Mouse (Mus musculus) MEL (cell line): ENCODE results near the gene Zcchc9. TPM values are rescaled to one million over a fixed set of nuclear protein-coding genes. Genes with fewer than 3 reads are reported as not detected.

Source experiments
- DNase-seq: peaks from one replicate; pipeline ENCODE4 v3.0.0; 2011; ENCODE audit warnings: low read depth, low spot score
- H3K27ac ChIP-seq: 2 replicates; pipeline ENCODE4 v1.5.1; 2012; ENCODE audit warnings: low read depth, mild to moderate bottlenecking, control low read depth, low read length, moderate library complexity; ENCODE audit not compliant: control insufficient read depth
- H3K27me3 ChIP-seq, 2 experiments: fragments of 150-350 bp in 1 of 2; sonication (generic) in 1 of 2; 2 replicates each; pipeline ENCODE4 v1.6.1; 2012; ENCODE audit warnings: low read length in 2 of 2, mild to moderate bottlenecking in 2 of 2, improper control_type of control experiment in 1 of 2, moderate library complexity in 1 of 2; ENCODE audit not compliant: insufficient read depth in 2 of 2, control insufficient read depth in 1 of 2
- H3K36me3 ChIP-seq, 2 experiments: 2 replicates each; pipeline ENCODE4 v1.6.1; 2012 to 2014; ENCODE audit warnings: low read length in 2 of 2, improper control_type of control experiment in 1 of 2, inconsistent platforms in 1 of 2, mild to moderate bottlenecking in 1 of 2; ENCODE audit not compliant: insufficient read depth in 2 of 2, control insufficient read depth in 1 of 2
- H3K4me1 ChIP-seq, 2 experiments: fragments of 150-350 bp in 1 of 2; sonication (generic) in 1 of 2; 2 replicates each; pipeline ENCODE4 v1.6.1; 2012; ENCODE audit warnings: low read length in 2 of 2, improper control_type of control experiment in 1 of 2, mild to moderate bottlenecking in 1 of 2; ENCODE audit not compliant: insufficient read depth in 2 of 2, control insufficient read depth in 1 of 2
- H3K4me3 ChIP-seq, 2 experiments: fragments of 150-350 bp in 1 of 2; sonication (generic) in 1 of 2; 2 replicates each; pipeline ENCODE4 v1.5.1; 2012; ENCODE audit warnings: low read depth in 2 of 2, low read length in 2 of 2, mild to moderate bottlenecking in 2 of 2, moderate library complexity in 2 of 2, control low read depth in 1 of 2, improper control_type of control experiment in 1 of 2; ENCODE audit not compliant: control insufficient read depth in 1 of 2, insufficient read depth in 1 of 2
- H3K79me2 ChIP-seq: 2 replicates; pipeline ENCODE4 v1.6.1; 2012; ENCODE audit warnings: mild to moderate bottlenecking, low read length, moderate library complexity; ENCODE audit not compliant: control insufficient read depth, poor library complexity, insufficient read depth
- H3K9ac ChIP-seq: 2 replicates; pipeline ENCODE4 v1.6.1; 2012; ENCODE audit warnings: low read depth, mild to moderate bottlenecking, control low read depth, low read length, moderate library complexity; ENCODE audit not compliant: control insufficient read depth, poor library complexity, severe bottlenecking
- H3K9me3 ChIP-seq: fragments of 150-350 bp; sonication (generic); replicated peaks from 2 replicates; pipeline ENCODE4 v1.6.1; 2012; ENCODE audit warnings: mild to moderate bottlenecking, low read length, improper control_type of control experiment, moderate library complexity; ENCODE audit not compliant: insufficient read depth
- CHD1 ChIP-seq: IDR thresholded peaks from 2 replicates; pipeline ENCODE4 v1.6.1; 2012; ENCODE audit warnings: low read depth, mild to moderate bottlenecking, inconsistent platforms, low read length, improper control_type of control experiment
- CTCF ChIP-seq, 3 experiments: IDR thresholded peaks in 2 of 3; conservative IDR thresholded peaks in 1 of 3; 2 replicates each; pipeline ENCODE4 v1.5.1; 2011 to 2012; ENCODE audit warnings: low read length in 3 of 3, low read depth in 2 of 3, mild to moderate bottlenecking in 2 of 3, improper control_type of control experiment in 1 of 3, inconsistent platforms in 1 of 3, mixed read lengths in 1 of 3, moderate library complexity in 1 of 3; ENCODE audit not compliant: control insufficient read depth in 1 of 3, insufficient read depth in 1 of 3, poor library complexity in 1 of 3, severe bottlenecking in 1 of 3
- E2F4 ChIP-seq: IDR thresholded peaks from 2 replicates; pipeline ENCODE4 v1.6.1; 2011; ENCODE audit warnings: low read depth, low read length, improper control_type of control experiment, borderline replicate concordance
- EP300 ChIP-seq, 2 experiments: IDR thresholded peaks; 2 replicates each; pipeline ENCODE4 v1.6.1; 2011; ENCODE audit warnings: improper control_type of control experiment in 2 of 2, low read length in 2 of 2, low read depth in 1 of 2, mild to moderate bottlenecking in 1 of 2
- ETS1 ChIP-seq: IDR thresholded peaks from 2 replicates; pipeline ENCODE4 v1.6.1; 2012; ENCODE audit warnings: low read depth, mild to moderate bottlenecking, inconsistent platforms, low read length, improper control_type of control experiment, moderate library complexity
- GABPA ChIP-seq: IDR thresholded peaks from 2 replicates; pipeline ENCODE4 v1.6.1; 2012; ENCODE audit warnings: low read depth, mild to moderate bottlenecking, inconsistent platforms, low read length, improper control_type of control experiment, moderate library complexity
- GATA1 ChIP-seq: IDR thresholded peaks from 2 replicates; pipeline ENCODE4 v1.6.1; 2011; ENCODE audit warnings: low read depth, low read length, improper control_type of control experiment
- HCFC1 ChIP-seq: IDR thresholded peaks from 2 replicates; pipeline ENCODE4 v1.6.1; 2012; ENCODE audit warnings: low read depth, mild to moderate bottlenecking, inconsistent platforms, low read length, improper control_type of control experiment, moderate library complexity
- JUND ChIP-seq: IDR thresholded peaks from 2 replicates; pipeline ENCODE4 v1.6.1; 2011; ENCODE audit warnings: low read depth, mild to moderate bottlenecking, improper control_type of control experiment, low read length
- MAX ChIP-seq: IDR thresholded peaks from 2 replicates; pipeline ENCODE4 v1.6.1; 2011; ENCODE audit warnings: low read length, improper control_type of control experiment
- MAZ ChIP-seq: IDR thresholded peaks from 2 replicates; pipeline ENCODE4 v1.6.1; 2012; ENCODE audit warnings: low read depth, mild to moderate bottlenecking, inconsistent platforms, low read length, improper control_type of control experiment
- MYB ChIP-seq: IDR thresholded peaks from 2 replicates; pipeline ENCODE4 v1.6.1; 2011; ENCODE audit warnings: mild to moderate bottlenecking, low read depth, low read length, improper control_type of control experiment
- NRF1 ChIP-seq: IDR thresholded peaks from 2 replicates; pipeline ENCODE4 v1.6.1; 2014; ENCODE audit warnings: low read depth, mild to moderate bottlenecking, inconsistent platforms, low read length, improper control_type of control experiment, moderate library complexity; ENCODE audit not compliant: poor library complexity, insufficient read depth, severe bottlenecking
- POLR2AphosphoS5 ChIP-seq: IDR thresholded peaks from 2 replicates; pipeline ENCODE4 v1.6.1; 2012; ENCODE audit warnings: low read depth, borderline replicate concordance, mild to moderate bottlenecking, inconsistent platforms, low read length, moderate library complexity, mixed read lengths
- RCOR1 ChIP-seq: IDR thresholded peaks from 2 replicates; pipeline ENCODE4 v1.6.1; 2012; ENCODE audit warnings: low read depth, mild to moderate bottlenecking, inconsistent platforms, low read length, improper control_type of control experiment
- SIN3A ChIP-seq: IDR thresholded peaks from 2 replicates; pipeline ENCODE4 v1.6.1; 2012; ENCODE audit warnings: low read length, improper control_type of control experiment, inconsistent platforms
- TBP ChIP-seq: IDR thresholded peaks from 2 replicates; pipeline ENCODE4 v1.8.0; 2011; ENCODE audit warnings: low read depth, low read length, improper control_type of control experiment
- TCF12 ChIP-seq: IDR thresholded peaks from 2 replicates; pipeline ENCODE4 v1.6.1; 2014; ENCODE audit warnings: low read depth, mild to moderate bottlenecking, inconsistent platforms, low read length, improper control_type of control experiment, moderate library complexity
- UBTF ChIP-seq: IDR thresholded peaks from 2 replicates; pipeline ENCODE4 v1.6.1; 2012; ENCODE audit warnings: low read depth, mild to moderate bottlenecking, inconsistent platforms, low read length, improper control_type of control experiment, moderate library complexity, borderline replicate concordance; ENCODE audit not compliant: insufficient read depth
- USF1 ChIP-seq: IDR thresholded peaks from 2 replicates; pipeline ENCODE4 v1.6.1; 2014; ENCODE audit warnings: low read depth, mild to moderate bottlenecking, inconsistent platforms, low read length, improper control_type of control experiment, moderate library complexity
- ZC3H11A ChIP-seq: IDR thresholded peaks from 2 replicates; pipeline ENCODE4 v1.6.1; 2012; ENCODE audit warnings: low read depth, mild to moderate bottlenecking, inconsistent platforms, low read length, improper control_type of control experiment
- ZMIZ1 ChIP-seq: IDR thresholded peaks from 2 replicates; pipeline ENCODE4 v1.6.1; 2012; ENCODE audit warnings: low read depth, mild to moderate bottlenecking, inconsistent platforms, low read length, improper control_type of control experiment, moderate library complexity
- ZNF384 ChIP-seq: IDR thresholded peaks from 2 replicates; pipeline ENCODE4 v1.6.1; 2012; ENCODE audit warnings: low read depth, mild to moderate bottlenecking, inconsistent platforms, low read length, improper control_type of control experiment
- polyA plus RNA-seq, 2 experiments: library from polyadenylated mRNA; stranded (reverse) in 1 of 2; unstranded in 1 of 2; fragments of >175 nt in 1 of 2; fragments of >200 nt in 1 of 2; gene quantifications; 2 replicates each; pipeline versions ENCODE4 v1.2.1 to v1.2.4; 2012; ENCODE audit warnings: low replicate concordance in 2 of 2, low read depth in 1 of 2; ENCODE audit not compliant: insufficient read length in 2 of 2, insufficient read depth in 1 of 2, missing spikeins in 1 of 2
- total RNA-seq: library from RNA; depleted of rRNA; stranded (reverse); fragments of 300-350 nt; gene quantifications from 2 replicates; pipeline ENCODE4 v1.2.3, GENCODE M21; 2012

Zcchc9 gene
- total and polyA plus RNA-seq, 3 experiments = 27.5 to 191 (median 37.3) TPM

DNA sequence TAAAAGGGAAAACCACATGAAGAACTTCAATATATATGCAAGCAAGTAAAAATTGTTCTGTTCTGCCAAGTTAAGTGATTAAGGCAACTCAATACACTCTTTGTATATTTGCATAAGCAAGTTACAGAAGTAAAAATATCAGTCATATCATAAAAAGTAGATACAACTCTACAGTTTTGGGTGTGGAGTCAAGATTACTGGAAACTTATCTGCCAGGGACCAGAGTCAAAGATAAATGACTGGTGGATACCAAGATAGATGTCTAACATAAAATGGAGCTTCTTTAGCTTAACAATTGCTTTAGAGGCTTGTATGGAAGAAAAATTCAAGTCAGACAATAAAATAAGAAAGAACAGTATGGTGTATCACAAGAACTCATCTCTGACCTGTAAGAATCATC is 52.7 kb downstream of the Zcchc9 start:
- H3K9me3 ChIP-seq = no peaks in the 10 kb centered on the region
- no peak overlapping the region for H3K9ac ChIP-seq

GRCm38 (mm10) chr13:91753724-91754123 is 53.8 kb downstream of the Zcchc9 start:
- Histone ChIP-seq H3K27ac (no peak overlapping the region), H3K4me1 (peaks cover 4 to 16% of the 10 kb centered on the region in 2 experiments; a peak in 3 of 4 replicates), H3K36me3 (peaks cover 0 to 14% of the 10 kb centered on the region in 2 experiments; a peak in 2 of 4 replicates), H3K9me3 (no peaks in the 10 kb centered on the region), H3K27me3 (no peaks in the 10 kb centered on the region), H3K4me3 (no peak overlapping the region), H3K9ac (no peak overlapping the region), H3K79me2 (no peaks in the 10 kb centered on the region)
- no peak for DNase-seq
- TF ChIP-seq NRF1 = no peak
- no peak for TF ChIP-seq POLR2AphosphoS5
- TF ChIP-seq SIN3A = no peak
- TF ChIP-seq ZNF384 = no peak
- no peak for TF ChIP-seq USF1
- TF ChIP-seq MAZ = no peak
- no peak for TF ChIP-seq UBTF
- TF ChIP-seq TBP = no peak
- TF ChIP-seq CHD1 = no peak
- TF ChIP-seq GABPA = no peak
- no peak for TF ChIP-seq EP300 (IDR thresholded peaks at IDR 0.05; ENCODE audit: low read depth in 1 of 2, low read length in 2 of 2)
- TF ChIP-seq MYB = no peak
- TF ChIP-seq TCF12 = no peak
- no peak for TF ChIP-seq HCFC1
- no peak for TF ChIP-seq ZC3H11A
- no peak for TF ChIP-seq CTCF (IDR thresholded peaks at IDR 0.05 in 2 of 3, conservative IDR thresholded peaks at IDR 0.05 in 1 of 3; ENCODE audit: control insufficient read depth in 1 of 3, insufficient read depth in 1 of 3, low read depth in 2 of 3, low read length in 3 of 3, poor library complexity in 1 of 3, severe bottlenecking in 1 of 3)
- no peak for TF ChIP-seq MAX
- TF ChIP-seq ZMIZ1 = no peak

More for the DNA sequence above, 52.7 kb downstream of the Zcchc9 start:
- TF ChIP-seq NRF1 (no peak), TBP (no peak), RCOR1 (no peak), ETS1 (peak; percentile 60), TCF12 (peak; percentile 82), JUND (no peak), GATA1 (peak; percentile 72), E2F4 (no peak), EP300 (IDR thresholded peaks at IDR 0.05; ENCODE audit: low read depth in 1 of 2, low read length in 2 of 2) (peak; percentile 73 to 80)
- H3K27me3 ChIP-seq = no peaks in the 10 kb centered on the region
- H3K36me3 ChIP-seq = peaks cover 0 to 14% of the 10 kb centered on the region in 2 experiments; a peak in 2 of 4 replicates
- DNase-seq = no peak
- H3K27ac ChIP-seq = no peak overlapping the region
- no peaks in the 10 kb centered on the region for H3K79me2 ChIP-seq
- peaks cover 4 to 16% of the 10 kb centered on the region in 2 experiments; a peak in 3 of 4 replicates for H3K4me1 ChIP-seq
- H3K4me3 ChIP-seq = no peak overlapping the region
